Mouse (Mus musculus): ENCODE measurements at regions not wholly inside any gene's neighbourhood (a gene's known extent, or its start where the extent isn't known, plus 50 kb on each side); places are given as distances from the start of the nearest gene placed in this dataset.
A peak's percentile ranks its signal among the peaks of the same experiment; 100 is the strongest.

DNA sequence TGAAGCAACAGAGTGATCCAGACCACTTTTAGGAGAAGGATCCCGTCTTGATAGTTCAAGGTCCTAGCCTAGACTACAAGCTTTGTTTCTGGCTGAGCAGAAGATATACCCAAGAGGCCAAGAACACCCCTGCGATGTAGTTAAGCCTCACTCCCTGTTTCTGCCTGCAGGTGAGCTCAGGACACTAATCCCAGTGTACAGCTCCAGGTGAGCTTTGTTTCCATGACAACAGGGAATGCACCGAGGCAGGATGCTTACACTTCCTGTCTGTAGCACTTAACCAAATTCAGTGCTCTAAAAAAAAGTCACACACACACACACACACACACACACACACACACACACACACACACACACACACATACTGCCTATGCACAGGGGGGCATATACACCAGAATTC is 230.7 kb downstream of the Ajap1 start:
- Histone ChIP-seq H3K27ac (ENCODE audit: low read length) (no peak overlapping the region), H3K4me1 (replicated peaks; ENCODE audit: control insufficient read depth, insufficient read depth, low read length) (no peaks in the 10 kb centered on the region), H3K27me3 (ENCODE audit: control insufficient read depth, insufficient read depth, low read depth, low read length) (no peaks in the 10 kb centered on the region), H3K4me3 (ENCODE audit: low read length) (no peak overlapping the region), H3K9me3 (ENCODE audit: control insufficient read depth, low read length) (no peaks in the 10 kb centered on the region), H3K36me3 (ENCODE audit: control insufficient read depth, insufficient read depth, low read length) (no peaks in the 10 kb centered on the region), H3K9ac (ENCODE audit: low read length) (no peak overlapping the region), H3K4me2 (ENCODE audit: low read depth, low read length) (no peak overlapping the region)
- ATAC-seq (ENCODE audit: low read depth) = no peak
- 48% methylated on average over 3 of the region's 3 CpGs for WGBS

- Histone ChIP-seq H3K9me3 (ENCODE audit: control insufficient read depth, low read length) (no peaks in the 10 kb centered on the region), H3K4me2 (ENCODE audit: low read depth, low read length) (no peak overlapping the region), H3K4me1 (replicated peaks; ENCODE audit: control insufficient read depth, insufficient read depth, low read length) (no peaks in the 10 kb centered on the region), H3K9ac (ENCODE audit: low read length) (no peak overlapping the region), H3K27me3 (ENCODE audit: control insufficient read depth, insufficient read depth, low read depth, low read length) (no peaks in the 10 kb centered on the region), H3K27ac (ENCODE audit: low read length) (no peak overlapping the region), H3K36me3 (ENCODE audit: control insufficient read depth, insufficient read depth, low read length) (no peaks in the 10 kb centered on the region), H3K4me3 (ENCODE audit: low read length) (no peak overlapping the region)
- 66% methylated on average over 8 of the region's 8 CpGs for WGBS
- no peak for ATAC-seq (ENCODE audit: low read depth)
These were observed 231.3 kb downstream of the Ajap1 start for GRCm38 (mm10) chr4:153251311-153251710.

GRCm38 (mm10) chr4:153236680-153237079 is 245.9 kb downstream of the Ajap1 start:
- H3K4me1 ChIP-seq (replicated peaks; ENCODE audit: control insufficient read depth, insufficient read depth, low read length) = no peaks in the 10 kb centered on the region
- H3K27ac ChIP-seq (ENCODE audit: low read length) = no peak overlapping the region
- H3K27me3 ChIP-seq (ENCODE audit: control insufficient read depth, insufficient read depth, low read depth, low read length) = no peaks in the 10 kb centered on the region
- no peaks in the 10 kb centered on the region for H3K36me3 ChIP-seq (ENCODE audit: control insufficient read depth, insufficient read depth, low read length)
- no peak overlapping the region for H3K4me3 ChIP-seq (ENCODE audit: low read length)
- WGBS = 7% methylated on average over 12 of the region's 12 CpGs
- H3K4me2 ChIP-seq (ENCODE audit: low read depth, low read length) = no peak overlapping the region
- no peak overlapping the region for H3K9ac ChIP-seq (ENCODE audit: low read length)
- 0 out of 2 replicates have a peak, but pooled peaks cover 3% of the 10 kb centered on the region for H3K9me3 ChIP-seq (ENCODE audit: control insufficient read depth, low read length)
- no peak for ATAC-seq (ENCODE audit: low read depth)

DNA sequence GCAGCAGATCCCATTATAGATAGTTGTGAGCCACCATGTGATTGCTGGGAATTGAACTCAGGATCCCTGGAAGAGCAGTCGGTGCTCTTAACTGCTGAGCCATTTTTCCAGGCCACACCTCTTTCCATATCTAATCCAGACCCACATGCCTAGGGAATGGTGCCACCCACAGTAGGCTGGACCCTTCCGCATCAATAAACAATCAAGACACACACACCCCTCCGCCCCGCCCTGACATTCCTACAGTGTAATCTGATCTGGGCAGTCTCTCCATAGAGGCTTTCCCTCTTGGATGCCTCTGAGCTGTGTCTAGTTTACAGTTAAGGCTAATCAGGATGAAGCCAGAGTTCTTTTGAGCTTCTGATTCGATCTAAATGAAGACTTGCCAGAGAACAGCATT is 248.8 kb downstream of the Ajap1 start:
- Histone ChIP-seq H3K4me2 (ENCODE audit: low read depth, low read length) (no peak overlapping the region), H3K4me1 (replicated peaks; ENCODE audit: control insufficient read depth, insufficient read depth, low read length) (no peaks in the 10 kb centered on the region), H3K9me3 (ENCODE audit: control insufficient read depth, low read length) (0 out of 2 replicates have a peak, but pooled peaks cover 3% of the 10 kb centered on the region), H3K4me3 (ENCODE audit: low read length) (no peak overlapping the region), H3K27ac (ENCODE audit: low read length) (no peak overlapping the region), H3K27me3 (ENCODE audit: control insufficient read depth, insufficient read depth, low read depth, low read length) (no peaks in the 10 kb centered on the region), H3K9ac (ENCODE audit: low read length) (no peak overlapping the region), H3K36me3 (ENCODE audit: control insufficient read depth, insufficient read depth, low read length) (no peaks in the 10 kb centered on the region)
- no peak for ATAC-seq (ENCODE audit: low read depth)
- WGBS = 59% methylated on average over 5 of the region's 5 CpGs

DNA sequence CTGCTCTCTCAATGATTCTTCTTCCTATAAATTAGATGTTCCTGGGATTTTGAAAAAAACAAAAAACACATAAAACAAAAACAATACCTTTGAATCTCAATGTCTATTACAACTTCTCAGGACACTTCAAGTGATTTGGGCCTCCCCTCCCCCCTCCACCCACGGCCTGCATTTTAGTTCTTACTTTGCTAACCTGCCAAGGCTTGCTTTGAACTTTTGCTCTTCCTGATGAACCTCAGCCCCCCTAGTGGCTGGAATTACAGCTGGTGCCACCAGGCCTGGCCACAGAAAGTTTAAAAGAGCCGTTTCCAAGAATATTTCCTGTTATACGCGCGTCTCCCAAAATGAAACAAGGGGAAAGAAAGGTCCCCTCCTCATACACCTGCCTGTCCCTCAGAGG is 253.4 kb downstream of the Ajap1 start:
- 53% methylated on average over 5 of the region's 5 CpGs for WGBS
- Histone ChIP-seq H3K36me3 (ENCODE audit: control insufficient read depth, insufficient read depth, low read length) (no peaks in the 10 kb centered on the region), H3K9ac (ENCODE audit: low read length) (no peak overlapping the region), H3K4me2 (ENCODE audit: low read depth, low read length) (no peak overlapping the region), H3K4me1 (replicated peaks; ENCODE audit: control insufficient read depth, insufficient read depth, low read length) (0 out of 2 replicates have a peak, but pooled peaks cover 3% of the 10 kb centered on the region), H3K4me3 (ENCODE audit: low read length) (no peak overlapping the region), H3K9me3 (ENCODE audit: control insufficient read depth, low read length) (0 out of 2 replicates have a peak, but pooled peaks cover 3% of the 10 kb centered on the region), H3K27me3 (ENCODE audit: control insufficient read depth, insufficient read depth, low read depth, low read length) (no peaks in the 10 kb centered on the region), H3K27ac (ENCODE audit: low read length) (no peak overlapping the region)
- no peak for ATAC-seq (ENCODE audit: low read depth)

DNA sequence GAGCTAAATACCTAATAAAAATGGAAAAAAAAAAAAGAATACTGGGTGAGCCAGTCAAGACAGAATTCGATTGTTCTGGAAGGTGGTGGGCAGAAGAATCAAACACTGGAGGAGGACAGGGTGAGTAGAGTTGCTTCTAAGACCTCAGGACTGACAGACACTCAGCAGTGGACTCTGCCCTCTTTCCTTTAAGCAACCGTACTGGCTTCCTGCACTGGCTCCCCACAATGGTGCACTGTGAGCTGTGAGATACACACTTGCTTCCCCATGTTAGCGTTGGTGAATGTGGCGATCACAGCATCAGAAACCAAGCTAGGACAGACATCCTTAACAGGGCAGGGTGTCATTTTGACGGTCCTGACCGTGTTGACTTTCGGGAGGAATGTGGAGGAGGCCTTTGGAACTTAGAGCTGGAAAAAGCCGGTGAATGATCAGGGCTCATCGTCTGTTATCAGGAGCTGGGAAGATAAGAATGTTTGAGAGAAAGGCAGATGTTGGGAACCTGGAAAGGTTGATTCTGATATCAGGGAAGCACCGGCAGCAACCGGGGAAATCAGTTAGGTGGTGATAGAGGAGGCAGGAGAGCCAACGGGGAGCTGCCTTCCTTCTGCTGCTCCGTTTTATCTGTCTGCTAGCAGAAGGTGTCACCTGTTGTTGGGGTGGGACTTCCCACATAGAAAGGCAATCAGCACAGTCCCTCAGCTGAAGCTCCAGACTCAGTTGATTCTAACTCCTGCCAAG is 254.8 kb downstream of the Ajap1 start:
- Histone ChIP-seq H3K9me3 (ENCODE audit: control insufficient read depth, low read length) (no peaks in the 10 kb centered on the region), H3K27ac (ENCODE audit: low read length) (no peak overlapping the region), H3K36me3 (ENCODE audit: control insufficient read depth, insufficient read depth, low read length) (no peaks in the 10 kb centered on the region), H3K9ac (ENCODE audit: low read length) (no peak overlapping the region), H3K4me1 (replicated peaks; ENCODE audit: control insufficient read depth, insufficient read depth, low read length) (0 out of 2 replicates have a peak, but pooled peaks cover 3% of the 10 kb centered on the region), H3K27me3 (ENCODE audit: control insufficient read depth, insufficient read depth, low read depth, low read length) (no peaks in the 10 kb centered on the region), H3K4me3 (ENCODE audit: low read length) (no peak overlapping the region), H3K4me2 (ENCODE audit: low read depth, low read length) (no peak overlapping the region)
- WGBS = 27% methylated on average over 13 of the region's 13 CpGs
- ATAC-seq (ENCODE audit: low read depth) = no peak

DNA sequence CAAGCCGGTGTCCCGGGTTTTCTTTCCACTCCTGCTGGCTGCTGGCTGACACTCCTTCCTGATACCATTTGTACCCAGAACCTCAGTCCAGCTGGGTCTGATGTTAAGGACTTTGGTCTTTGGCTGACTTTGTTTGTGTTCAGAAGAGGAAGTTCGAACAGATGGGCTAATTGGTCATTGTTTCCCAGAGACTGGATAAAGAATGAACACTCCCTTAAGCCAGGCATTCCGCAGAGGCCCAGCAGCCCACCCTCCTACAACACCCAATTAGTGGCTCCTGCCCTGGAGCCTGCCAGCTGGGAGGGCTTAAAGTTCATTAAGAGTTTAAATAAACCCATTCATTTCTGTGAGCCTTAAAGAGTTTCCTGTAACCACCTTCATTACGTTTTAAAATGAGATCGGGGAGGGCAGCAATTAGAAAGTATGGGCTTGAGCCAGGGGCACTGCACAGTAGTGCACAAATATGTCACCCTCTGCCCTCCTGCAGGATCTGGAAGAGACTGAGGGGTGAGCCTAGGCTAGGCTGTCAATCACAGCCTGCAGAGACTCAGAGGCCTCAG is 257.9 kb downstream of the Ajap1 start:
- Histone ChIP-seq H3K9me3 (ENCODE audit: control insufficient read depth, low read length) (no peaks in the 10 kb centered on the region), H3K9ac (ENCODE audit: low read length) (no peak overlapping the region), H3K27me3 (ENCODE audit: control insufficient read depth, insufficient read depth, low read depth, low read length) (no peaks in the 10 kb centered on the region), H3K4me3 (ENCODE audit: low read length) (no peak overlapping the region), H3K4me1 (replicated peaks; ENCODE audit: control insufficient read depth, insufficient read depth, low read length) (peaks cover 10% of the 10 kb centered on the region; the same call in 1 of the 2 replicates), H3K36me3 (ENCODE audit: control insufficient read depth, insufficient read depth, low read length) (no peaks in the 10 kb centered on the region), H3K27ac (ENCODE audit: low read length) (peak overlapping the region; percentile 32; the same call in 1 of the 2 replicates), H3K4me2 (ENCODE audit: low read depth, low read length) (no peak overlapping the region)
- ATAC-seq (ENCODE audit: low read depth) = peak; percentile 90
- WGBS = 14% methylated on average over 6 of the region's 6 CpGs

- Histone ChIP-seq H3K9me3 (ENCODE audit: control insufficient read depth, low read length) (no peaks in the 10 kb centered on the region), H3K4me2 (ENCODE audit: low read depth, low read length) (no peak overlapping the region), H3K4me3 (ENCODE audit: low read length) (no peak overlapping the region), H3K27me3 (ENCODE audit: control insufficient read depth, insufficient read depth, low read depth, low read length) (no peaks in the 10 kb centered on the region), H3K9ac (ENCODE audit: low read length) (no peak overlapping the region), H3K36me3 (ENCODE audit: control insufficient read depth, insufficient read depth, low read length) (no peaks in the 10 kb centered on the region), H3K27ac (ENCODE audit: low read length) (no peak overlapping the region), H3K4me1 (replicated peaks; ENCODE audit: control insufficient read depth, insufficient read depth, low read length) (peaks cover 12% of the 10 kb centered on the region; the same call in 1 of the 2 replicates)
- ATAC-seq (ENCODE audit: low read depth) = no peak
- 76% methylated on average over 5 of the region's 5 CpGs for WGBS
These were observed 259.6 kb downstream of the Ajap1 start for GRCm38 (mm10) chr4:153223019-153223418.

DNA sequence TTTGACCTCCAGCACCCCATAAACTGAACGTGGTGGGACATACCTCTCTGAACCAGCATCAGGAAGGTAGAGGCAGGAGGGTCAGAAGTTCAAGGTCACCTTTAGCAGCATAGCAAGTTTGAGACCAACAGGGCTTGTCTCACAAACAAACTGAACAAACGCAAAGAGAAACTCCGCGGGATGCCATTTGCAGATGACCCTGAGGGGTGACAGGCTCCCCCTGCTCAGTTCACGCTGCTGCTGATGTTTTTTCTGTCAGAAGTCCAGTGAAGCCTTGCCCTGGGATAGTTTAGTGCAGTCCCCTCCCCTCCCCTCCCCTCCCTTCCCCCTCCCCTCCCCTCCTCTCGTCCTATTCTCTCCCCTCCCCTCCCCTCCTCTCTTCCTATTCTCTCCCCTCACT is 262.1 kb downstream of the Ajap1 start:
- Histone ChIP-seq H3K27me3 (ENCODE audit: control insufficient read depth, insufficient read depth, low read depth, low read length) (no peaks in the 10 kb centered on the region), H3K27ac (ENCODE audit: low read length) (no peak overlapping the region), H3K9ac (ENCODE audit: low read length) (no peak overlapping the region), H3K9me3 (ENCODE audit: control insufficient read depth, low read length) (no peaks in the 10 kb centered on the region), H3K4me1 (replicated peaks; ENCODE audit: control insufficient read depth, insufficient read depth, low read length) (peaks cover 12% of the 10 kb centered on the region; the same call in 1 of the 2 replicates), H3K4me2 (ENCODE audit: low read depth, low read length) (no peak overlapping the region), H3K4me3 (ENCODE audit: low read length) (no peak overlapping the region), H3K36me3 (ENCODE audit: control insufficient read depth, insufficient read depth, low read length) (no peaks in the 10 kb centered on the region)
- 11% methylated on average over 5 of the region's 6 CpGs for WGBS
- no peak for ATAC-seq (ENCODE audit: low read depth)
